Mouse (Mus musculus): ENCODE measurements at regions not wholly inside any gene's neighbourhood (a gene's known extent, or its start where the extent isn't known, plus 50 kb on each side); places are given as distances from the start of the nearest gene placed in this dataset.
"Not testable (repeated sequence)": the region's sequence is repeated elsewhere in the genome, so short reads cannot be mapped to it uniquely, and the experiment has no call there.

GRCm38 (mm10) chr6:117662635-117663034 lies 178.3 kb upstream of the Zfp637 start:
- no peak for DNase-seq (ENCODE audit: inconsistent age in 2 of 2, low spot score in 1 of 2)

DNA sequence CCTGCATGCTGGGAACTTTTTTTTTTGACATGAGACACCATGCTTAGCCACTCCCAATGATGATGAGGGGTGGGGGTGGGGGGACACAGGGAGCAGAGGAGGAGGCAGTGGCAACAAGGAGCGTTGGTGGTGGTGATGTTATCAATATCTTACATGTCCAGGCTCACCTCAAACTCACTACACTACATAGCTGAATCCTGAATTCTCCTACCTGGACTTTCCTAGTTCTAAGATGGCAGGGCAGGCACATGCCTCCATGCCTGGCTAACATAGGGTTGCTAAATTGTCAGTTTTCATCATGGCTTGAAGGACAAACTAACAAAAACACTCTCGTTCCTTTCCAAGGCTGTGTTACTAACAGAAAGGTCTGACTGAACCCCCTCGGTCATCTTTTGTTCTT lies 170.6 kb upstream of the Zfp637 start:
- DNase-seq (ENCODE audit: inconsistent age in 2 of 2, low spot score in 1 of 2), result no peak

DNA sequence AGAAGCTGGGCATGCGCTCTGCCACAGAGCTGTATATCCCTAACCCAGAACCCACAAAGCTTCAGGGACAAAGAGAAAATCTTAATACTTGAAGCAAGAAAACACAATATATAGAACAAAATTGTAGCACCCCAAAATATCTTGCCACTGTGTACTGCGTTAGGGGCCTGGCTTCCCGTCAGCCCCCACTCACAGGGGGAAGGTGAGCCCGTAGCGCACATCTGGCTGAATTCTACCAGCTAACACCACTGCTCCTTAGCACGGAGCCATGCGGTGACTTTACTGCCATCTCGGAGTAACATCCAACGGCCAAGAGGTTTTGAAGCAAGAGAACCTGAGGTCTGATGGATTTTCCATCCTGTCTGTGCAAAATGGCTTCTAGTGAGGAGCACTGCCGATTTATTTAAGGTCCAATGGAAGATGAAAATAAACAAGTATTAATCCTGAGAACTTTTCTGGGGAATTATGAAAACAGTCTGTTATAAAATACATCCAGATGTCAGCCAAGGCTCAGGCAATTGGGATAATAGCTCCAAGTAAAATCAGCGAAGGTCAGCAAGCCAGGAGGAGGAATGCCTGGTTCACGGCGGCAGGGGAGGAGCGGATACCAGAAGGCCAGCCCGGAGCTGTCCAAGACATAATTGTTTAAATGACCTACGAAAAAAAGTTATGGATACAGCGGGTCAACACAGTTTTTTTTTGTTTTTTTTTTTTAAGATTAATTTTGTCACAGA lies 170.0 kb upstream of the Zfp637 start:
- peak in 1 of 2 experiments; percentile 37 for DNase-seq (ENCODE audit: inconsistent age in 2 of 2, low spot score in 1 of 2)

- DNase-seq (ENCODE audit: inconsistent age in 2 of 2, low spot score in 1 of 2), result peak; percentile 16 to 45
Measured at GRCm38 (mm10) chr6:117675059-117675800, 165.8 kb upstream of the Zfp637 start.

DNA sequence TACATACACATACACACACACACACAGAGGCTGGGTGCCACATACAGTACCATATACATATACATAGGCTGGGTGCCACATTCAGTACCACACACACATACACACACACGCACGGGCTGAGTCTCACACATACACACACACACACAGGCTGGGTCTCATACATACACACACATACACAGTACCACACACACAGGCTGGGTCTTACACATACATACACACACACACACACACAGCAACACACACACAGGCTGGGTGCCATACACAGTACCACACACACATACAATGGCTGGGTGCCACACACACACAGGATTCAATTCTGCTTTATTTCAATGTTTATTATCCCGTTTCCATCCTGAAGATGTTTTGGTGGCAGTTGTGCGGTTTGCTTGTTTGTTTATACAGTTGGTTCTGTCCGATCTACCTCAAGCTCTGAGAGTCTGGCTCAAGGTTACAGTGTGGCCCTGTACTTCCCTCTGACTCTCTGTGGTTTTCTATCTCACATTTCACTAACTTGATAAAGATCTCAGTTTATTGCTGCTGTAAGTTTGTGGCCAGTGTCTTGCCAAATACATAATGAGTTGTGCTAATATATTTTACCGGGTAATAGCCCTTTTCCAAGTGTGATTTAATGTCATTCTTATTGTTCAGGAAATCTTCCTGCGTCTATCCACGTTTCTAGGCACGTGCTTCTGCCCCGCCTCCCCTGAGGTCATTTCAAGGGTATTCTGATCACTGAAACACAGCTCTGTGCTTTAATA lies 164.7 kb upstream of the Zfp637 start:
- peak; percentile 10 to 53 for DNase-seq (ENCODE audit: inconsistent age in 2 of 2, low spot score in 1 of 2)

GRCm38 (mm10) chr6:117677062-117677461 lies 163.9 kb upstream of the Zfp637 start:
- DNase-seq (ENCODE audit: inconsistent age in 2 of 2, low spot score in 1 of 2), result no peak

DNA sequence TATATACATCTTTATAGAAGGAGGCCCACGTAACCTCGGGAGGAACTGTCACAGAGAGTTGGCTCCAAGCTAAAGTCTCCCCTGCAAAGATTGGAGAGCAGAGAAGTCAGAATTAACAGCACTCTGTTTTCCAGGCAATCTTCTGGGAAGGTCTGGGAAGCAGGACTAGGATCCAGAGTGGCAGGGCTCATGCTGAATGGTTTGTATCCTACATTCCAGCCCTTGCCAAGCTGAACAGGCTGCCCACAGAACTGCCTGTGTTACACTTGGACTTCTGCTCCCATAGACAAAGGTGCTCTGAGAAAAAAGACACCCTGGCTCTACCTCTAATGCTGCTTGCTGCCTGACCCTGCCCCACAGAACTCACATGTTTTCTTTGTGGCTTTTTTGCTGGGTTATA lies 163.2 kb upstream of the Zfp637 start:
- DNase-seq (ENCODE audit: inconsistent age in 2 of 2, low spot score in 1 of 2), result no peak

DNA sequence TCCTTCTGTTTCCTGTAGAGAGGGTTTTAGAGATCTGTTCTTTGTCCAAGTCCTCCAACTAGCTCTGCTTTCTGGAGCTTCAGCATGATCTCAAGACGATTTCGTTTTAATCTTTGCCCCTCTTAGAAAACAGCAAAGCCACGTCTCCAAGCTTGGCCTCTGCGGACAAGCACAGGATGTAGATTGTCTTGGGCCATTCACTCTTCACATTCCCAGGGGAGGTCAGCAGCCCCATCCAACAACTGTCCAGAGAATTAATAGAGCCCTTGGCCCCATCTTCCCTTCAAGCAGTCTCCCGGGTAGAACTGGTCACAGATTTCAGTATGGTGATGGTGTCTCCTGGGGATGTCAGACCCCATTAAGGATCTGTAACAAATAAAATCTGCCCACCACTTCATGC lies 162.7 kb upstream of the Zfp637 start:
- no peak for DNase-seq (ENCODE audit: inconsistent age in 2 of 2, low spot score in 1 of 2)

DNA sequence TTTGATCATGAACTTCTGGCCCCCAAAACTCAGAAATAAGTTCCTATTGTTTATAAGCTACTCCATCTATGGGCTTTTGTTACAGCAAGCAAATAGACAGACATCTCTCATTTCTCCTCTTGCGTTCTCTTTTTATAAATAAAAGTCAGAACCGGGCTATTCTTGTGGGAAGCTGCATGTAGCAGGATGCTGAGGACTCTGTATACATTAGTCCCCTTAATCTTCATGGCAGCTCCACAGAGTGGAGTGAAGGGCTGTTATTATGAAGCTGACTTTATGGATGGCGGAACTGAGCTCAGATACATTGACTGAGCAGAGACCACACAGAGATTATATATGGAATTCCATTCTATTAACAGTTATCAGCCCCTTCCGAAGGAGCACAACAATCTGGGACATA lies 162.1 kb upstream of the Zfp637 start:
- DNase-seq (ENCODE audit: inconsistent age in 2 of 2, low spot score in 1 of 2), result no peak

DNA sequence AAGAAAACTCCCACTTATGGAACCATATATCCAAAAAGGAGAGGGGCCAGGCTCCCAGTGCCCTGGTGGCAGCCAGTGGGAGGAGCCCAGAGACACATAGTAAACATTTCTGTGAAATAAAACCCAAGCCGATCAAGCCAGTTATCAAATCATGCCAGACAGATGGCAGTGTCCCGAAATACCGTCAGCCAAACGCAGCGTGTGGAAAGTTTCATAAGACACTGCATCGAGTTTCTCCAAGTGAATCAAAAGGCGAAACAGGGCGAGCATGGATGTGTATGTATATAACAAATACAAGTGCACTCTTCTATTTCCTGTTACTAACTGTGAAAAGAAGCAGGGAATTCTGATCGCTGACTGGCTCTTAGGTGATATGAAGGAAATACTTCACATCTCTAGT lies 154.8 kb upstream of the Zfp637 start:
- no peak for DNase-seq (ENCODE audit: inconsistent age in 2 of 2, low spot score in 1 of 2)

GRCm38 (mm10) chr6:117687045-117687444 lies 153.9 kb upstream of the Zfp637 start:
- DNase-seq (ENCODE audit: inconsistent age in 2 of 2, low spot score in 1 of 2), result peak; percentile 17 to 67

DNA sequence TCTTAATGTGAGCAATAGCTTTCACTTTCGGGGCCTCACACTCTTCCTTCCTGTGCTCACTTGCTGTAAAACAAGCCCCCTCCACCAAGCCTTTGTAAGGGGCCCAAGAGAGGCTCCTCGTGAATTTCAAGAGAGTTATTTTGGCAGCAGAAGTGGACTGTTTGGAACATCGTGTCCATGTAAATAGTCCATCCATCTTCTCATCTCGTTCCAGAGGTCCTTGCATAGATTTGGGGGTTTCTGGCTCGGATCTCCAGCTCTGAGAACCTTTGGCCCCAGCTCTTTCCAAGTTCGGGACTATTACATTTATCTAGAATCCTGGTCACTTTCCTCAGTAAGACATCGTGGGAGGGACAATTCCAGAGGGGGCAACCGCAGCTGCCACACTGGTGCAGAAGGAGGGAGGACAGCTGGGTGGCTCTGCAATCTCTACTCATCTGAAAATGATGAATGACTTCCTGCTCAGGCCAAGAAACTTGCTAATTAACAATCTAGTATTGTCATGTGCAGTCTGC lies 152.3 kb upstream of the Zfp637 start:
- DNase-seq (ENCODE audit: inconsistent age in 2 of 2, low spot score in 1 of 2), result peak; percentile 14 to 32

DNA sequence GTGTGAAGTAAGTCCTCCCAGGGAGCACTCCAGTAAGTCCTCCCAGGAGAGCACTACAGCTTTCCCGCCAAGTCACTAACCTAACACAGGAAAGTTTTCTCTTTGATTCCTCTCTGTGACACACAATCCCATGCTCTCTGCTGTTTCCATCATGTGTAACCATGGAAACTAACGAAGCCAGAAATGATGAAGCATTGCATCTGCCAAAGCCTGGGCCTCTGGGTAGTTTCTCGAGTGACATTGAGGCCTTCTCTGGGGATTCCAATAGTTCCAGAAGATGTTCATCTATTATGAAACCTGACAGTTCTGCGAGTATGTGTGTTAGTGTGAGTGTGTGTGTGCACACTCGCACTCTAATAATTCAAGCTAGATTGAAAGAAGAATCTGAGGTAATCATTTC lies 140.7 kb upstream of the Zfp637 start:
- DNase-seq (ENCODE audit: inconsistent age in 2 of 2, low spot score in 1 of 2), result no peak

GRCm38 (mm10) chr6:117701547-117701946 lies 139.4 kb upstream of the Zfp637 start:
- no peak for DNase-seq (ENCODE audit: inconsistent age in 2 of 2, low spot score in 1 of 2)

GRCm38 (mm10) chr6:117706006-117706405 lies 135.0 kb upstream of the Zfp637 start:
- DNase-seq (ENCODE audit: inconsistent age in 2 of 2, low spot score in 1 of 2), result no peak

- DNase-seq (ENCODE audit: inconsistent age in 2 of 2, low spot score in 1 of 2), result no peak
Measured at GRCm38 (mm10) chr6:117709212-117709611, 131.8 kb upstream of the Zfp637 start.

GRCm38 (mm10) chr6:117715056-117715777 lies 125.8 kb upstream of the Zfp637 start:
- DNase-seq (ENCODE audit: inconsistent age in 2 of 2, low spot score in 1 of 2), result no peak

GRCm38 (mm10) chr6:117716422-117716821 lies 124.6 kb upstream of the Zfp637 start:
- not testable (repeated sequence) for DNase-seq (ENCODE audit: inconsistent age in 2 of 2, low spot score in 1 of 2)

GRCm38 (mm10) chr6:117752338-117752737 lies 88.6 kb upstream of the Zfp637 start:
- DNase-seq (ENCODE audit: inconsistent age in 2 of 2, low spot score in 1 of 2), result not testable (repeated sequence)

GRCm38 (mm10) chr6:117755682-117756081 lies 85.3 kb upstream of the Zfp637 start:
- not testable (repeated sequence) for DNase-seq (ENCODE audit: inconsistent age in 2 of 2, low spot score in 1 of 2)

DNA sequence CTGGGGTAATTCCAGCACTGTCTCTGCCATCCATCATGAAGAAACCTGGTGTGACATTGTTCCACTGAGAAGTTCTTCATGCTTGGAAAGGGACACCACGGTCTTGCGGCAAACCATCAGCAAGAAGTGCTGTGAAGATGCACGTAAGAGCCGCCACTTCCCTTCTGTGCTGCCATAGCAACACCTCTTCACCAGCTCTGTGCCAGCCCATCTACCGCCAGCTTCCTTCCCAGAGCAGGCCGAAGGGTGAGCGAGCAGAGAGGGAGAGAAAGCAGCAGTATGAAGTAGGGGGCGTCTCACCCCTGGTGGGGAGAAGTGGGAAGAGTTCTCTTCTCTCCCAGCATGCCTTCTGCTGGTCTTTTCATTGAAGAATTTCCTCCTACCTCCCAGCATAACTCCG lies 84.8 kb upstream of the Zfp637 start:
- no peak for DNase-seq (ENCODE audit: inconsistent age in 2 of 2, low spot score in 1 of 2)
